Mouse (Mus musculus) G1E (cell line): ENCODE measurements at regions not wholly inside any gene's neighbourhood (a gene's known extent, or its start where the extent isn't known, plus 50 kb on each side); places are given as distances from the start of the nearest gene placed in this dataset.

Experiments
- ATAC-seq: 2 replicates; pipeline ENCODE4 v1.8.0; 2016; ENCODE audit warnings: mild to moderate bottlenecking; ENCODE audit not compliant: insufficient number of reproducible peaks, poor library complexity, low FRiP score, severe bottlenecking; ENCODE audit errors: extremely low read depth
- DNase-seq: peaks from one replicate; pipeline ENCODE4 v3.0.0; 2012; ENCODE audit warnings: low spot score
- H3K27me3 ChIP-seq: 2 replicates; pipeline ENCODE4 v1.6.1; 2012; ENCODE audit warnings: mild to moderate bottlenecking, low read length, inconsistent platforms; ENCODE audit not compliant: insufficient read depth
- H3K36me3 ChIP-seq: replicated peaks from 2 replicates; pipeline ENCODE3; 2012; ENCODE audit warnings: mild to moderate bottlenecking, inconsistent platforms
- H3K4me1 ChIP-seq: 2 replicates; pipeline ENCODE4 v1.6.1; 2012; ENCODE audit warnings: low read depth, low read length, inconsistent platforms, mixed read lengths; ENCODE audit not compliant: insufficient read depth
- H3K4me3 ChIP-seq: 2 replicates; pipeline ENCODE4 v1.5.1; 2012; ENCODE audit warnings: low read depth, mild to moderate bottlenecking, inconsistent platforms, low read length, moderate library complexity, mixed read lengths
- H3K9me3 ChIP-seq: replicated peaks from 2 replicates; pipeline ENCODE4 v1.6.1; 2012; ENCODE audit warnings: inconsistent platforms
- CTCF ChIP-seq: IDR thresholded peaks from 2 replicates; pipeline ENCODE4 v1.5.1; 2012; ENCODE audit warnings: low read depth, low read length, inconsistent platforms, mixed read lengths
- GATA1 ChIP-seq: IDR thresholded peaks from 2 replicates; pipeline ENCODE4 v1.6.1; 2012; ENCODE audit warnings: borderline replicate concordance, low read length, inconsistent platforms, mixed read lengths
- GATA2 ChIP-seq: IDR thresholded peaks from 2 replicates; pipeline ENCODE4 v1.6.1; 2012; ENCODE audit warnings: low read depth, low read length, inconsistent platforms, borderline replicate concordance
- POLR2AphosphoS5 ChIP-seq: IDR thresholded peaks from 2 replicates; pipeline ENCODE4 v1.6.1; 2012; ENCODE audit warnings: low read depth, low read length, inconsistent platforms; ENCODE audit not compliant: insufficient replicate concordance
- TAL1 ChIP-seq: conservative IDR thresholded peaks from 2 replicates; pipeline ENCODE4 v1.6.1; 2012; ENCODE audit warnings: low read depth, low read length, inconsistent platforms, mixed read lengths

GRCm38 (mm10) chr13:51328971-51329346 lies 79.5 kb upstream of the S1pr3 start:
- no peak for DNase-seq
- Histone ChIP-seq H3K9me3 (peaks cover 47% of the 10 kb centered on the region), H3K27me3 (no peaks in the 10 kb centered on the region), H3K4me1 (no peaks in the 10 kb centered on the region), H3K4me3 (no peak overlapping the region), H3K36me3 (no peaks in the 10 kb centered on the region)
- no peak for TF ChIP-seq GATA2
- no peak for TF ChIP-seq CTCF
- no peak for TF ChIP-seq POLR2AphosphoS5
- no peak for TF ChIP-seq TAL1
- TF ChIP-seq GATA1: no peak
- ATAC-seq: no peak

DNA sequence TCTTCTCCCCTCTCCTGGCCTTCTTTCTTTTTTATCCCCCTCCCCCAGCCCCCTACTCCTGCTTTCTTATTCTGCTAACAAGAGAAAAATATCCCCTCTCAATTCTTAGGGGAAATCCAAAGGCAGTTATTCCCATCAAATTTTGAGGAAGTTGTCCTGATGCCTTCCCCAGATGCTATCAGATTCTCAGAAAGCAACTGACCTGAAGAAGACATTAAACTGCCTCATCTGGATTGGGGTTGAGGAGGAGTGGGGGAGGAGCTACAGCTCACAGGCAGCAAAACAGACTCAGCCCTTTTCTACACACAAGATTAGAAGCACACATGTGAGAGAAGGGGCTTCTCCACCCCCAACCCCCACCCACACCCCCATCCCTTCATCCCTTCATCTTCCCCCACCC lies 78.7 kb upstream of the S1pr3 start:
- no peaks in the 10 kb centered on the region for H3K36me3 ChIP-seq
- DNase-seq: no peak
- ATAC-seq: no peak
- H3K4me3 ChIP-seq: no peak overlapping the region
- peaks cover 51% of the 10 kb centered on the region for H3K9me3 ChIP-seq
- H3K4me1 ChIP-seq: no peaks in the 10 kb centered on the region
- H3K27me3 ChIP-seq: no peaks in the 10 kb centered on the region
- TF ChIP-seq CTCF: no peak

DNA sequence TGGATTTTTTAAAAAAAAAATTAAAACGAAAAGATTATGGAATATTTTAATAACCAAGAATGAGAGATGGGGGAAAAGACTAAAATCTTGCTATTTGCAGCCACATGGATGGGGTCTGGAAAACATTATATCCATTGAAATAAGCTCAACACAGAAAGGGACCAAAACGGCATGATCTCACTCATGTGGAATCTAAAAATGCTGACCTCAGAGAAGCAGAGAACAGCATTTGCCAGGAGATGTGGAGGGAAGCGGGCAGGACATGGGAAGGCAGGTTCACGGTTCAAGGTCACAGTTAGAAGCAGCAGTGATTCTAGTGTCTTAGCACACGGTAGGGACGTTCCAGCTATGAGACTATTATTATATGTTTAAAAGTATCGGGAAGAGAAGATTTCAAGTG lies 76.2 kb upstream of the S1pr3 start:
- no peak for TF ChIP-seq GATA2
- TF ChIP-seq POLR2AphosphoS5: no peak
- no peak for TF ChIP-seq GATA1
- TF ChIP-seq CTCF: no peak
- no peak for TF ChIP-seq TAL1
- Histone ChIP-seq H3K4me1 (no peaks in the 10 kb centered on the region), H3K9me3 (peaks cover 44% of the 10 kb centered on the region), H3K36me3 (no peaks in the 10 kb centered on the region), H3K27me3 (no peaks in the 10 kb centered on the region), H3K4me3 (no peak overlapping the region)
- ATAC-seq: no peak
- no peak for DNase-seq

DNA sequence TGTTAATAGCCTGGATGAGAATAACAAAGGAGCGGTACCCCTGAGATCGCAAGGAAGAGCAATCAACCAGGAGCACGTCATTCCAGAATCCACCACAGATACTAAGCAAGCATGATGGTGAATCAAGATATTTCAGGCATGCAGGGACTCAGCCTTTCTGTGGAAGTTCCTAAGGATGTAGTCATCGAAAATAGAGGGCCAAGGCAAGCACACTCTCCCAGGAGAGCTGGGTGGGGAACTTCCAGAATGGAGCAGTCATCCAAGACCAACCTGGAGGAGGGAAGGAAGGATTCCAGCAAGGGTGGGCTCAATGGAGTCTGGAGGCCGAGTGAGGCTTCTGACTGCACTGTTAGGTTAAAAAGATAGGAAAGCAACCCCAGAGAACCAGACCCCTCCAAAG lies 75.0 kb upstream of the S1pr3 start:
- no peak for TF ChIP-seq TAL1
- no peak for TF ChIP-seq GATA2
- TF ChIP-seq POLR2AphosphoS5: no peak
- no peak for TF ChIP-seq CTCF
- no peak for TF ChIP-seq GATA1
- Histone ChIP-seq H3K4me3 (no peak overlapping the region), H3K9me3 (peaks cover 43% of the 10 kb centered on the region), H3K4me1 (no peaks in the 10 kb centered on the region), H3K36me3 (no peaks in the 10 kb centered on the region), H3K27me3 (no peaks in the 10 kb centered on the region)
- DNase-seq (no peak), ATAC-seq (no peak)

DNA sequence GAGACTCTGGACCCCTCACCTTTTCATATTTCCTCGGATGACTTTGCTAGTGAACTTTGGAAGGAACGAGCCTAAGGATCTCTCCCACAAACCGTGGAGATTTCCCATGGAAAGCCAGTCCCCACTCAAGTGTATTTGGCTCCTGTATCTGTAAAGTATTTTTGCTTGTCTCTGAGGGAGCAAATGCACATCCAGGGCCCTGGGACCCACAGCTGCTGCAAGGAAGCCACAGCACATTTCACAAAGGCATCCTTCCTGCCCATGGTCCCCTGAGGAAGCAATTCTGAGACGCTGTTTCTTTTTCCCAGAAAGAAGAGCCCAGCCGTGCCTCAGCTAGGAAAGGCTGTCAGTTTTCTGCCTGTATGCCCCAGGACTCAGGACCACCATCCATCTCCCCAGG lies 71.7 kb upstream of the S1pr3 start:
- Histone ChIP-seq H3K4me3 (no peak overlapping the region), H3K4me1 (no peaks in the 10 kb centered on the region), H3K9me3 (peaks cover 30% of the 10 kb centered on the region), H3K27me3 (no peaks in the 10 kb centered on the region), H3K36me3 (no peaks in the 10 kb centered on the region)
- DNase-seq: no peak
- TF ChIP-seq CTCF: no peak
- no peak for TF ChIP-seq GATA1
- no peak for TF ChIP-seq GATA2
- ATAC-seq: no peak

GRCm38 (mm10) chr13:51337931-51338330 lies 70.5 kb upstream of the S1pr3 start:
- ATAC-seq: no peak
- H3K27me3 ChIP-seq: no peaks in the 10 kb centered on the region
- H3K36me3 ChIP-seq: no peaks in the 10 kb centered on the region
- H3K4me3 ChIP-seq: no peak overlapping the region
- TF ChIP-seq POLR2AphosphoS5: no peak
- no peak for TF ChIP-seq CTCF
- no peaks in the 10 kb centered on the region for H3K4me1 ChIP-seq
- peaks cover 25% of the 10 kb centered on the region for H3K9me3 ChIP-seq
- no peak for DNase-seq

- H3K9me3 ChIP-seq: peaks cover 32% of the 10 kb centered on the region
- H3K4me1 ChIP-seq: no peaks in the 10 kb centered on the region
- H3K27me3 ChIP-seq: no peaks in the 10 kb centered on the region
- DNase-seq (no peak), ATAC-seq (no peak)
- no peaks in the 10 kb centered on the region for H3K36me3 ChIP-seq
- TF ChIP-seq GATA2 (no peak), POLR2AphosphoS5 (no peak), GATA1 (no peak), TAL1 (no peak), CTCF (no peak)
- no peak overlapping the region for H3K4me3 ChIP-seq
These were observed 63.1 kb upstream of the S1pr3 start for GRCm38 (mm10) chr13:51345321-51345720.
